Mouse (Mus musculus) fat pad, adult 2 months (tissue): ENCODE measurements around the gene Katnbl1.

Experiments
- DNase-seq: peaks from one replicate; pipeline ENCODE4 v3.0.0-alpha.2; 2011; ENCODE audit warnings: low read depth, low spot score; ENCODE audit errors: extremely low read depth

Gene Katnbl1

GRCm38 (mm10) chr2:112378973-112379898 is at the start of gene Katnbl1:
Gene Katnbl1, plus strand, starts transcription at chr2:112379211.
- no peak for DNase-seq

- no peak for DNase-seq
Observed at GRCm38 (mm10) chr2:112332051-112332898, 46.7 kb upstream of the Katnbl1 start.

GRCm38 (mm10) chr2:112337211-112337610 is 41.8 kb upstream of the Katnbl1 start:
- no peak for DNase-seq

- no peak for DNase-seq
Observed at GRCm38 (mm10) chr2:112339736-112340135, 39.3 kb upstream of the Katnbl1 start.

GRCm38 (mm10) chr2:112341117-112341516 is 37.9 kb upstream of the Katnbl1 start:
- no peak for DNase-seq

- no peak for DNase-seq
Observed at GRCm38 (mm10) chr2:112348246-112348645, 30.8 kb upstream of the Katnbl1 start.

- DNase-seq = no peak
Observed at GRCm38 (mm10) chr2:112353685-112354455, 25.1 kb upstream of the Katnbl1 start.

GRCm38 (mm10) chr2:112359611-112360010 is 19.4 kb upstream of the Katnbl1 start:
- no peak for DNase-seq

GRCm38 (mm10) chr2:112360012-112360780 is 18.8 kb upstream of the Katnbl1 start:
- no peak for DNase-seq

- DNase-seq = no peak
Observed at GRCm38 (mm10) chr2:112360781-112361169, 18.2 kb upstream of the Katnbl1 start.

GRCm38 (mm10) chr2:112367222-112367621 is 11.8 kb upstream of the Katnbl1 start:
- no peak for DNase-seq

- DNase-seq = no peak
Observed at GRCm38 (mm10) chr2:112367726-112368673, 11.0 kb upstream of the Katnbl1 start, which contains the start of gene Emc4. Gene Emc4, minus strand, starts transcription at chr2:112368027.

GRCm38 (mm10) chr2:112369941-112370340 is 9.1 kb upstream of the Katnbl1 start:
- DNase-seq = no peak

GRCm38 (mm10) chr2:112373141-112373540 is 5.9 kb upstream of the Katnbl1 start:
- peak; percentile 94 for DNase-seq

- DNase-seq = no peak
Observed at GRCm38 (mm10) chr2:112374610-112375009, 4.4 kb upstream of the Katnbl1 start.

- DNase-seq = no peak
Observed at GRCm38 (mm10) chr2:112380131-112380530, 1.1 kb downstream of the Katnbl1 start.

- DNase-seq = no peak
Observed at GRCm38 (mm10) chr2:112381219-112381618, 2.2 kb downstream of the Katnbl1 start.

- DNase-seq = no peak
Observed at GRCm38 (mm10) chr2:112390843-112391242, 11.8 kb downstream of the Katnbl1 start.
